Mouse (Mus musculus) bone marrow, adult 2 months (tissue): Measurements from ENCODE around the gene Rps15.
"Not testable (repeated sequence)": the region's sequence is repeated elsewhere in the genome, so short reads cannot be mapped to it uniquely, and the experiment has no call there.

Experiments
- CTCF ChIP-seq: fragments of 200-500 bp; IDR thresholded peaks from 2 replicates; pipeline ENCODE4 v1.5.1; 2011; ENCODE audit warnings: low read length, control low read depth; ENCODE audit not compliant: control insufficient read depth, insufficient read depth
- POLR2A ChIP-seq: fragments of 200-500 bp; IDR thresholded peaks from 2 replicates; pipeline ENCODE4 v1.6.1; 2011; ENCODE audit warnings: low read depth, mild to moderate bottlenecking, control low read depth, low read length, borderline replicate concordance; ENCODE audit not compliant: control insufficient read depth

DNA sequence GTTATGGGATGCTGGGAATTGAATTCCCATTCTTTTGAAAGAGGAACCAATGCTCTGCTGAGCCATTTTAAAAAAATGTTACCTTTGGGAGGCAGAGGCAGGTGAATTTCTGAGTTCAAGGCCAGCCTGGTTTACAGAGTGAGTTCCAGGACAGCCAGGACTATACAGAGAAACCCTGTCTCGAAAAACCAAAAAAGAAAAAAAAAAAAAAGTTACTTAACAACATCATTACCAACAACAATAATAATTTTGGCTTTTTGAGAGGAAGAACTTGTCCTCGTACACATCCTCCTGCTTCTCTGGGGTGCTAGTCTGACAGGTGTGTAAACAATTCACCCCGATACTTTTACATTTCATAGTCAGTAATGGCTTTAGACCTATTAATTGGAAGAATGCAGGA, 43.8 kb upstream of the Rps15 start:
- not testable (repeated sequence) for TF ChIP-seq POLR2A, CTCF
